Mouse (Mus musculus): ENCODE data around the gene Snx29. TPM values are rescaled to one million over a fixed set of nuclear protein-coding genes. Genes with fewer than 3 reads are reported as not detected.

Snx29 gene
- polyA plus RNA-seq, 1 experiment = 24.4 TPM

DNA sequence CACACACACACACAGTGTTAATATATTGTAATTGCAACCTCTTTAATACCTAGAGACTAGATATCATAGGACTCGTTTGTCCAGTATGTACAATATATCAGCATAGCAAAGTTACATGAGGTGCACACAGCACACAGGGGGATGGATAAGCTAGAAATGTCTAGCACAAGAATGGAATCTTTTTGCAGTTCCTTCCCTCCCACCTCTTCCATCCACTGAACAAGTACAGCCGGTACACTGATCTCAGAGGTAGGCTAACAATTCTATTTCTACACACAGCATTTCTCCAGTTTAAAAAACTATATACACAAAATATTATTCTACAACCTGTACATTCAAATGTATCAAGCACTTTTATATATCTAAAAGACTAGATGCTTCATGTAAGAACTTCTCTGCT, 194.0 kb downstream of the Snx29 start:
- WGBS = 81% methylated on average over 2 of the region's 2 CpGs
- H3K27ac ChIP-seq (ENCODE audit: control insufficient read depth, insufficient read depth, low read depth, low read length, poor library complexity) = no peak overlapping the region

DNA sequence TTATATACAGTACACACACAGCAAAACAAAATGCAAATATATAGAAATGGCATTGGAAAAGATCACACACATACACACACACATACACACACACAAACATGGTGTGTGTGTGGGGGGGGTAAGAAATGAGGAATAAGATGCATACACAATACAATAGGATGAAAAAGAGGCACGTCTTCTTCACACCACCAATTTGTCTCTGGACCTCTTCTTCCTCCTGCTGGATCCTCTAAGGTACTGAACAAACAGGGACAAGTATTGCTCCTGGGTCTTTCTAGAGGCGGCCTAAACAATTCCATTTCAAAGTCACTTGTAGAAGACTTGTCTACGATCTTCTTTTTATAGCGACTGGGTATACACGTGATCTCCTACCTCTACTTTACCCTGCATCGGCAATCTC, 194.7 kb downstream of the Snx29 start:
- Histone ChIP-seq H3K27ac (ENCODE audit: control insufficient read depth, insufficient read depth, low read depth, low read length, poor library complexity) (no peak overlapping the region), H3K4me3 (replicated peaks; ENCODE audit: control insufficient read depth, low read depth, low read length) (no peak overlapping the region), H3K4me1 (ENCODE audit: control insufficient read depth, insufficient read depth, low read length) (no peaks in the 10 kb centered on the region)
- TF ChIP-seq POLR2A (IDR thresholded peaks at IDR 0.05; ENCODE audit: borderline replicate concordance, control insufficient read depth, low read depth, low read length) (no peak), CTCF (IDR thresholded peaks at IDR 0.05; ENCODE audit: control insufficient read depth, insufficient read depth, low read length) (no peak)
- 92% methylated on average over 6 of the region's 6 CpGs for WGBS

More for the DNA sequence above, 194.0 kb downstream of the Snx29 start:
- Histone ChIP-seq H3K4me3 (replicated peaks; ENCODE audit: control insufficient read depth, low read depth, low read length) (no peak overlapping the region), H3K4me1 (ENCODE audit: control insufficient read depth, insufficient read depth, low read length) (no peaks in the 10 kb centered on the region)
- TF ChIP-seq POLR2A (IDR thresholded peaks at IDR 0.05; ENCODE audit: borderline replicate concordance, control insufficient read depth, low read depth, low read length) = no peak
- TF ChIP-seq CTCF (IDR thresholded peaks at IDR 0.05; ENCODE audit: control insufficient read depth, insufficient read depth, low read length) = no peak

DNA sequence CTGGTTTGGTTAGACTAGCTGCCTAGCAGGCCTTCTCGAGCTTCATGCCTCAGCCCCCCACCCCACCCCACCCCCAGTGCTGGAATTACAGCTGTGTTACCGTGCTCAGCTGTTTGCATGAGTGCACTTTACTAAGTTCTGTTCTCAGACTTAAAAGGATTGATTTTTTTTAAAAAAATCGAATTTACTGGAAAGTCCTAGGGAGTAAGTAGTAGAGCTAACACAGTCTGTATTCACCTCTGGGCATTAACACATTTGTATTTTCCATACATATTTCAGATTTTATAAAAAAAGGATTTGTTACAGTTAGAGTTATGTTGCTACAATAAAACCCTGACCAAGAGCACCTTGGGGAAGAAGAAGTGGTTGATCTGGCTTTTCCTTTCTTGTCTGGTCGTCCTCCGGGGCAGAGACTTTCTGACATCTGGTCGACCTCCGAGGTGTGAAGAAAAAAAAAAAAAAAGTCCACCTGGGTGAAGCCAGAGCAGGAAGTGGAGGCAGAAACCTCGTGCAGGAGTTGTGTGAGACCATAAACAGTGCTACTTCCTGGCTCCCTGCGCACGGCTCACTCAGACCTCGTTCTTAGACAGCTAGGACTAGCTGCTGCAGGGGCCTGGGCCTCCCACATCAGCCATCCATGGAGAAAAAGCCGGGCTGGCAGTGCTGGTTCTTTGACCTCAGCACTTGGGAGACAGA, 196.2 kb downstream of the Snx29 start:
- Histone ChIP-seq H3K27ac (ENCODE audit: control insufficient read depth, insufficient read depth, low read depth, low read length, poor library complexity) (peak overlapping the region; percentile 32), H3K4me1 (ENCODE audit: control insufficient read depth, insufficient read depth, low read length) (no peaks in the 10 kb centered on the region), H3K4me3 (replicated peaks; ENCODE audit: control insufficient read depth, low read depth, low read length) (no peak overlapping the region)
- TF ChIP-seq CTCF (IDR thresholded peaks at IDR 0.05; ENCODE audit: control insufficient read depth, insufficient read depth, low read length) (no peak), POLR2A (IDR thresholded peaks at IDR 0.05; ENCODE audit: borderline replicate concordance, control insufficient read depth, low read depth, low read length) (no peak)
- 40% methylated on average over 12 of the region's 12 CpGs for WGBS

DNA sequence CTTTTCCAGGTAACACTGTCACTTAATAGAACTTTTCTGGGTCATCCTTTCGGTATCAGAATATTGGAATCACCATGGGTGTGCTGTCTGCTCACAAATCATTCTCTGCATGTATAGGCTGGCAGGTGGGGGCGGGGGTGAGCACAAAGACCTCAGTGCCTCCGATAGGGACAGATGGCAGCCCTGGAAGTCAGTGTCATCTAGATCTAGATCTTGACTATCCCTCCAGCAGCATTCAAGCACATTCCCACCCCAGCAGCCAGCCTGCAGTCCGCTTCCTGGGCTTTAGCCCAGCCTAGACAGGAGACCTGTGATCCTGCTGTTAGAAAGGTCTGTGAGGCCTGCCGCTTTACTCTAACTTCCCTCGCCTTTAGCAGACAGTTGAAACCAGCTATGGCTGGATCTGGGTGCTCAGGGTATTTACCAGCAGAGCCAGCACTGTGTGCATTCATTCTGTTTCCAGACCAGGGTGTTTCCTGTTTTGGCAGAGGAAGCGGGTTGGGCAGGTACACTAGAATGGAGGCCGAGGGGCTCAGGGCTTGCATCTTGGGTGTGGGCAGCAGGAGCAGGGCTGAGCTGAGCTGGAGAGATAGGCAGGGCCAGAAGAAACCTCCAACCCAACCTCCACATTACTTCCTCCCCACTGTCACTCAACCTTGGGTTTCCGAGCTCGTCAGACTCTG, 203.5 kb downstream of the Snx29 start:
- Histone ChIP-seq H3K4me3 (replicated peaks; ENCODE audit: control insufficient read depth, low read depth, low read length) (no peak overlapping the region), H3K4me1 (ENCODE audit: control insufficient read depth, insufficient read depth, low read length) (no peaks in the 10 kb centered on the region; the same call in 1 of the 2 replicates), H3K27ac (ENCODE audit: control insufficient read depth, insufficient read depth, low read depth, low read length, poor library complexity) (no peak overlapping the region)
- WGBS = 21% methylated on average over 10 of the region's 10 CpGs
- TF ChIP-seq POLR2A (IDR thresholded peaks at IDR 0.05; ENCODE audit: borderline replicate concordance, control insufficient read depth, low read depth, low read length) = no peak
- no peak for TF ChIP-seq CTCF (IDR thresholded peaks at IDR 0.05; ENCODE audit: control insufficient read depth, insufficient read depth, low read length)

DNA sequence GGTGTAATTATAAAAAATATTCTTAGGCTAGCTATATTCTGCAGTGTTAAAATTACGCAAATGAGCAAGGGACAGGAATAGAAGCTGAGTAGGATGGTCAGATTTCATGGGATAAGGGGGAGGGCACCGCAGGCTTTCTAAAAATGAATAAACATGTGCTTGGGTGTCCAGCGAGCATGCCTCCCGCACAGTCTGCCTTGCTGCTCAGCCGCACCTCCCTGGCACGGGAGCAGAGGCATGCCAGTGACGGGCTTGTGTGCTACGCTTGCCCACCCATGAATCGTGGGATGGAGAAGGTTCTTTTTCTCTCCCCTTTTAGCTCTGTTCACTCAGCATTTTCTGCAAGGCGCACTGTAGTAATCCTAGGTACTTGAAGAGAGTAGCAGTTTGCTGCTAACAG, 204.3 kb downstream of the Snx29 start:
- Histone ChIP-seq H3K4me3 (replicated peaks; ENCODE audit: control insufficient read depth, low read depth, low read length) (no peak overlapping the region), H3K27ac (ENCODE audit: control insufficient read depth, insufficient read depth, low read depth, low read length, poor library complexity) (no peak overlapping the region), H3K4me1 (ENCODE audit: control insufficient read depth, insufficient read depth, low read length) (no peaks in the 10 kb centered on the region; the same call in 1 of the 2 replicates)
- TF ChIP-seq CTCF (IDR thresholded peaks at IDR 0.05; ENCODE audit: control insufficient read depth, insufficient read depth, low read length) (no peak), POLR2A (IDR thresholded peaks at IDR 0.05; ENCODE audit: borderline replicate concordance, control insufficient read depth, low read depth, low read length) (no peak)
- WGBS = 72% methylated on average over 10 of the region's 10 CpGs

DNA sequence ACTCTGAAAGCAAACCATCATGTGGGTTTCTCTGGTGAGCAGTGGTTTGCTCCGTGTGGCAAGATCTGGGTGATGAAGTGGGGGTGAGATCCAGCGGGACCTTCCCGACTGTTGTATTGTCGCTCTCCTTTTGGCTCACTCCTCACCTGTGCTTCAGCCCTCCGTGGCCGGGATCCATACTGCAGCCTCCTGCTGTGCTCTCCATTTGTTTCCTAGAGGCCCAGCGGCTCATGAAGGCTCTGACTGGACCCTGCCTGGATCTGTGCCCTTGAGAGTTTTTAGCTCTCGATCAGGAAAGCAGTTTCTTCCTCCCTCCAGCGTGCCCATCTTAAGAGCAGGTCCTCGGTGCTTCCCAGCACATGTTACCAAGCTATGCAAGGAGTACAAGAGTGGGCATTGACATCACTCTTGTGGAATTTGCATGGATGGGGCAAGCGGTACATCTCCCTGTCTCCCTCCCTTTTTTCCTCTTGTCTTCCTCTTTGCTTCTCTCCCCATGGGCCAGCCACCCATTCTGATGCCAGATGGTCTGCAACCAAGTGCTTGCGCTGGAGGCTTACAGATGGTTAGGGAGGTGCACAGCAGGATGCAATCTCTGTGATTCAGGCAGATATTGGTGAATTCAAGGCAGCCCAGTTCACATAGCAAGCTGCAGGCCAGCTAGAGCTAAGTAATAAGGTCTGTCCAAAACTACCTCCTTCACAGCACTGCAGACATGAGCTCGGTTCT, 207.9 kb downstream of the Snx29 start:
- whole genome bisulfite sequencing = 84% methylated on average over 13 of the region's 13 CpGs
- Histone ChIP-seq H3K4me3 (replicated peaks; ENCODE audit: control insufficient read depth, low read depth, low read length) (no peak overlapping the region), H3K4me1 (ENCODE audit: control insufficient read depth, insufficient read depth, low read length) (no peaks in the 10 kb centered on the region; the same call in 1 of the 2 replicates), H3K27ac (ENCODE audit: control insufficient read depth, insufficient read depth, low read depth, low read length, poor library complexity) (no peak overlapping the region)
- TF ChIP-seq CTCF (IDR thresholded peaks at IDR 0.05; ENCODE audit: control insufficient read depth, insufficient read depth, low read length) (no peak), POLR2A (IDR thresholded peaks at IDR 0.05; ENCODE audit: borderline replicate concordance, control insufficient read depth, low read depth, low read length) (no peak)

DNA sequence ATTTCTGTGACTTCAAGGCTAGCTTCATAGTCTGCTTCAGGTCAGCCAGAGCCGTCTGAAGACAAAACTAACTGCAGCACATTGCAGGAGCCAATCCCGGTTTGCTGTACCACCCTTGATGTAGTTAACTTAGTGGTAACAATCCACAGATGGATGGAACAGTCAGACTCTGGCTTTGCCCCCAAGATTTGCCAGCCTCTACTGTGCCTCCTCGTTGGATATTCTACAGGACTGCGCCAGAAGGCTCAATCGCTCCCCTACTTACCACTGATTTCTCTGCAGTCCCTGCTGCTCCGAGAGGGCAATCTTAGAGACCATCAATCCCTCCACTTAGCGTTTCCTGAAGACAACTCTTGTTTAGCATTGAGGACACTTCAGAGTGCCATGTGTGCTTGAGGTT, 208.7 kb downstream of the Snx29 start:
- 83% methylated on average over 7 of the region's 7 CpGs for WGBS

DNA sequence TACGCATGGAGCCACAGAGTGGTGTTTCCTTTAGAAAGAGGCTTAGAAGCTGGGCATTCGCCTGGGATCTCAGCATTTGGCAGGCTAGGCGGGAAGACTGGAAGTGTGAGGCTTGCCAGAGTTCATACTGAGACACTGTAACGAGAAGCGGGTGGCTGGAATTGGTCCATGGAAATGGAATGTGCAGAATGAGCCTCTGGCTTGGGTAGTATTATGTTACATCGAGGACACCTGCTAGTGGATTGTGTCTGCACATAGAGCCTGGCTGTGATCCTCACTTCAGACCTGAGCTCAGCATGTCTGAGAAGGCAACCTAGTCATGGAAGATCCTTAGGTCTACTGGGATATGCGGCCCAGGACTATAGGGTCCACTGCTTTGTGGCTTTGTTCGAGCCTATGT, 209.9 kb downstream of the Snx29 start:
- H3K4me3 ChIP-seq (replicated peaks; ENCODE audit: control insufficient read depth, low read depth, low read length) = no peak overlapping the region
- H3K4me1 ChIP-seq (ENCODE audit: control insufficient read depth, insufficient read depth, low read length) = no peaks in the 10 kb centered on the region; the same call in 1 of the 2 replicates
- TF ChIP-seq CTCF (IDR thresholded peaks at IDR 0.05; ENCODE audit: control insufficient read depth, insufficient read depth, low read length) (no peak), POLR2A (IDR thresholded peaks at IDR 0.05; ENCODE audit: borderline replicate concordance, control insufficient read depth, low read depth, low read length) (no peak)
- H3K27ac ChIP-seq (ENCODE audit: control insufficient read depth, insufficient read depth, low read depth, low read length, poor library complexity) = no peak overlapping the region
- WGBS = 82% methylated on average over 8 of the region's 8 CpGs

More for the DNA sequence above, 208.7 kb downstream of the Snx29 start:
- no peak overlapping the region for H3K4me3 ChIP-seq (replicated peaks; ENCODE audit: control insufficient read depth, low read depth, low read length)
- TF ChIP-seq CTCF (IDR thresholded peaks at IDR 0.05; ENCODE audit: control insufficient read depth, insufficient read depth, low read length) = no peak
- TF ChIP-seq POLR2A (IDR thresholded peaks at IDR 0.05; ENCODE audit: borderline replicate concordance, control insufficient read depth, low read depth, low read length) = no peak
- H3K27ac ChIP-seq (ENCODE audit: control insufficient read depth, insufficient read depth, low read depth, low read length, poor library complexity) = no peak overlapping the region
- no peaks in the 10 kb centered on the region; the same call in 1 of the 2 replicates for H3K4me1 ChIP-seq (ENCODE audit: control insufficient read depth, insufficient read depth, low read length)
